Mouse (Mus musculus) megakaryocyte, embryonic 14.5 days (primary cell): Measurements from ENCODE around the gene Usp35.

Source experiments
- FLI1 ChIP-seq: IDR thresholded peaks from 2 replicates; pipeline ENCODE4 v1.6.1; 2012; ENCODE audit warnings: low read length, inconsistent platforms, mixed read lengths
- GATA1 ChIP-seq: IDR thresholded peaks from 3 replicates; pipeline ENCODE4 v1.6.1; 2012; ENCODE audit warnings: mixed read lengths, low read length, inconsistent platforms, borderline replicate concordance

DNA sequence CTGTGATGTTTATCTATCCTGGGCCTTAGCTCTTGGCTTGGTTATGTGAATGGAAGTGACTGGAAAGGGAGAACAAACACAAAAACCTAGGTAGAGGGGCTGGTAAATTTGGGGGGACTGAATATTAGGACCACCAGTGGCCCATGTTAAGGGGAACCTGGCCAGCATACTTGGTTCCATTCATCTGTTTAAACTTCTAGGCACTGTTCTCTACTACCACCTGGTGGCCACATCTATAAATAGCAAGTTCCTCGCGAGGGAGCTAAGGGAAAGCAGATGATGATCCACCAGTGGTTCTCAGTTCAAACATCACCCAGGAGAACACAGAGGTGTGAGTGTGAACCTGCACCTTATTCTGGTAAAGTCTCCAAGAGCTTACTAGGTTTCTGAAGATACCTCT lies 34.4 kb downstream of the Usp35 start:
- TF ChIP-seq GATA1: no peak
- no peak for TF ChIP-seq FLI1
